Mouse (Mus musculus) hindbrain, embryonic 13.5 days (tissue): ENCODE data around the gene Spon1. TPM values are rescaled to one million over a fixed set of nuclear protein-coding genes. Genes with fewer than 3 reads are reported as not detected.

Experiments used
- ATAC-seq: fragments of 200-750 bp; cut with Nextera tagmentation; 2 replicates; pipeline ENCODE4 v1.8.0; 2017; ENCODE audit warnings: moderate TSS enrichment; ENCODE audit not compliant: low FRiP score
- H3K27ac ChIP-seq: fragments of 300-500 bp; sonication (generic); 2 replicates; pipeline ENCODE4 v1.5.1; 2015; ENCODE audit warnings: inconsistent platforms, mild to moderate bottlenecking, moderate library complexity
- H3K27me3 ChIP-seq: fragments of 300-500 bp; sonication (generic); 2 replicates; pipeline ENCODE4 v1.6.1; 2015; ENCODE audit warnings: mild to moderate bottlenecking, inconsistent platforms
- H3K36me3 ChIP-seq: fragments of 300-500 bp; sonication (generic); 2 replicates; pipeline ENCODE4 v1.6.1; 2015; ENCODE audit warnings: mild to moderate bottlenecking, inconsistent platforms
- H3K4me1 ChIP-seq: fragments of 300-500 bp; sonication (generic); replicated peaks from 2 replicates; pipeline ENCODE4 v1.6.1; 2015; ENCODE audit warnings: inconsistent platforms
- H3K4me2 ChIP-seq: fragments of 300-500 bp; sonication (generic); 2 replicates; pipeline ENCODE4 v1.6.1; 2015; ENCODE audit warnings: inconsistent platforms, mild to moderate bottlenecking, moderate library complexity
- H3K4me3 ChIP-seq: fragments of 300-500 bp; sonication (generic); 2 replicates; pipeline ENCODE4 v1.5.1; 2015; ENCODE audit warnings: mild to moderate bottlenecking, inconsistent platforms
- H3K9ac ChIP-seq: fragments of 300-500 bp; sonication (generic); 2 replicates; pipeline ENCODE4 v1.6.1; 2015; ENCODE audit warnings: mild to moderate bottlenecking, inconsistent platforms
- H3K9me3 ChIP-seq: fragments of 300-500 bp; sonication (generic); 2 replicates; pipeline ENCODE4 v1.6.1; 2016; ENCODE audit warnings: inconsistent platforms
- WGBS: fragments of 180-500 bp; shearing (Covaris S2); methylation state at CpG from one replicate; pipeline ENCODE4 v1.1.7; 2015; 5-methylcytosine and 5-hydroxymethylcytosine counted together
- polyA plus RNA-seq: library from polyadenylated mRNA; unstranded; fragments of >200 nt; fragmentation: Nextera tagmentation; extraction: Ambion mirVana; gene quantifications from 2 replicates; pipeline ENCODE4 v1.2.1, GENCODE M21; 2015

Gene Spon1
- polyA plus RNA-seq, 1 experiment from 2014 or later = 82.8 TPM

DNA sequence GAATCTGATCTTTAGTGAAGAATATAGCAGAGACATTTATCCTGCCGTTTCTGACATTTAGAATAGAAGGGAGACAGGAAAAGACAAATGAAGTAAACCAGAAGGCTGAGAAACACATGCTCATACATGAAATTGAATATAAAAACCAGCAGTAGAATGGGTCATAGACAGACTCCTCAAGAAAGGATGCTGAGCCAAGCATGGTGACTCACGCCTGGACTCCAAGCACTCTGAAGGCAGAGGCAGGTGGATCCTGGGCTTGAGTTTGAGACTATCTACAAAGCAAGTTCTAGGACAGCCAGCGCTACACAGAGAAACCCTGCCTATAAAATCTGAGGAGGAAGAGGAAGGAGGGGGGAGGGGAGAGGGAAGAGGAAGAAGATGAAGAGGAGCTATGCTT, 324.4 kb downstream of the Spon1 start:
- no peaks in the 10 kb centered on the region for H3K27me3 ChIP-seq
- no peaks in the 10 kb centered on the region for H3K36me3 ChIP-seq
- H3K4me2 ChIP-seq = no peak overlapping the region
- no peak for ATAC-seq
- 92% methylated on average over 3 of the region's 3 CpGs for WGBS
- no peak overlapping the region for H3K4me3 ChIP-seq
- H3K9ac ChIP-seq = no peak overlapping the region
- H3K9me3 ChIP-seq = no peaks in the 10 kb centered on the region
- peaks cover 7% of the 10 kb centered on the region; the same call in 1 of the 2 replicates for H3K4me1 ChIP-seq
- no peak overlapping the region for H3K27ac ChIP-seq

DNA sequence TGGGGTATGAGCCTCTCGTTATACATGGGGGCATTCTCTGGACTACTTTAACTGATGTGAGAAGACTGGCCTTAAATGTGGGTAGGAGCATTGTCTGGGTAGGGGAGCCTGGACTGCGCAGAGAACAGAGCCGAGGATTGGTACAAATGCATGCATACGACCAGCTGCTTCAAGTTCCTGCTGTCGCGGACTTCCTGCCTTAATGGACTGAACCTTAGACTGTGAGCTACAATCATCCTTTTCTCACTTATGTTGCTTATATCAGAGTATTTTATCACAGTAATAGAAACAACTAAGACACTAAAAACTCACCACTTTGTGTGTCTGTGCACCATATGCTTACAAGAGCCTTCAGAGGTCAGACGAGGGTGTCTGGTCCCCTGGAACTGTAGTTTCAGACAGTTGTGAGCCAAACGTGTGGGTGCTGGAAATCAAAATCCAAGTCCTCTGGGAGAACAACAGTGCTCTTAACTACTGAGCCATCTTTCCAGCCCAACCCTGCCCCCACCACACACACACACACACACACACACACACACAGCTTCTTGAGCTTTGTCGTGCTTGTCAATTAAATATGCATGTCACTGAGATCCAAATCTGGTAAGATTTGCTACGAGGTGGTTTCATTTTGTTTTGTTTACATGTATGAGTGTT, 325.2 kb downstream of the Spon1 start:
- H3K4me3 ChIP-seq = no peak overlapping the region
- H3K9me3 ChIP-seq = no peaks in the 10 kb centered on the region
- H3K27me3 ChIP-seq = no peaks in the 10 kb centered on the region
- H3K27ac ChIP-seq = no peak overlapping the region
- no peak overlapping the region for H3K9ac ChIP-seq
- no peaks in the 10 kb centered on the region for H3K36me3 ChIP-seq
- WGBS = 73% methylated on average over 10 of the region's 10 CpGs
- ATAC-seq = no peak
- no peak overlapping the region for H3K4me2 ChIP-seq
- H3K4me1 ChIP-seq = peaks cover 7% of the 10 kb centered on the region; the same call in 1 of the 2 replicates
